Mouse (Mus musculus): ENCODE data around the gene Cdc42ep2.

- no peak for TF ChIP-seq CTCF (IDR thresholded peaks at IDR 0.05; ENCODE audit: insufficient read depth, low read length)
- TF ChIP-seq POLR2A (IDR thresholded peaks at IDR 0.05; ENCODE audit: borderline replicate concordance, extremely low read depth, low read depth, low read length) = no peak
Measured at GRCm38 (mm10) chr19:5945891-5946290, 21.3 kb upstream of the Cdc42ep2 start.

Measured in lung, adult 2 months (tissue).